Mouse (Mus musculus) limb, embryonic 14.5 days (tissue): ENCODE measurements at regions not wholly inside any gene's neighbourhood (a gene's known extent, or its start where the extent isn't known, plus 50 kb on each side); places are given as distances from the start of the nearest gene placed in this dataset.
A peak's percentile ranks its signal among the peaks of the same experiment; 100 is the strongest.

Experiments
- ATAC-seq: fragments of 200-750 bp; cut with Nextera tagmentation; 2 replicates; pipeline ENCODE4 v1.8.0; 2017; ENCODE audit warnings: low read depth, moderate number of reproducible peaks, moderate TSS enrichment; ENCODE audit not compliant: low FRiP score
- DNase-seq: peaks from one replicate; pipeline ENCODE4 v3.0.0-alpha.2; 2015; ENCODE audit warnings: low spot score
- H3K27ac ChIP-seq: fragments of 300-500 bp; sonication (generic); replicated peaks from 2 replicates; pipeline ENCODE4 v1.5.1; 2014; ENCODE audit warnings: low read depth, mild to moderate bottlenecking, low read length, moderate library complexity, mixed read lengths
- H3K27me3 ChIP-seq: fragments of 300-500 bp; sonication (generic); 2 replicates; pipeline ENCODE4 v1.6.1; 2014; ENCODE audit warnings: low read length, mixed read lengths; ENCODE audit not compliant: control insufficient read depth, insufficient read depth
- H3K36me3 ChIP-seq: fragments of 300-500 bp; sonication (generic); 2 replicates; pipeline ENCODE4 v1.6.1; 2014; ENCODE audit warnings: mild to moderate bottlenecking, low read length, moderate library complexity, mixed read lengths; ENCODE audit not compliant: control insufficient read depth, insufficient read depth
- H3K4me1 ChIP-seq: fragments of 300-500 bp; sonication (generic); 2 replicates; pipeline ENCODE4 v1.6.1; 2014; ENCODE audit warnings: antibody characterized with exemption, low read length, mixed read lengths; ENCODE audit not compliant: control insufficient read depth, insufficient read depth
- H3K4me2 ChIP-seq: fragments of 300-500 bp; sonication (generic); replicated peaks from 2 replicates; pipeline ENCODE4 v1.6.1; 2014; ENCODE audit warnings: low read depth, mild to moderate bottlenecking, low read length, moderate library complexity; ENCODE audit not compliant: severe bottlenecking
- H3K4me3 ChIP-seq: fragments of 300-500 bp; sonication (generic); replicated peaks from 2 replicates; pipeline ENCODE4 v1.5.1; 2014; ENCODE audit warnings: low read length
- H3K9ac ChIP-seq: fragments of 300-500 bp; sonication (generic); 2 replicates; pipeline ENCODE4 v1.6.1; 2014; ENCODE audit warnings: mild to moderate bottlenecking, low read depth, low read length, moderate library complexity; ENCODE audit not compliant: severe bottlenecking
- H3K9me3 ChIP-seq: fragments of 300-500 bp; sonication (generic); 2 replicates; pipeline ENCODE4 v1.6.1; 2016; ENCODE audit warnings: low read length; ENCODE audit not compliant: control insufficient read depth
- POLR2A ChIP-seq: fragments of 200-500 bp; IDR thresholded peaks from 2 replicates; pipeline ENCODE4 v1.8.0; 2012; ENCODE audit warnings: inconsistent platforms, mild to moderate bottlenecking, moderate library complexity, borderline replicate concordance; ENCODE audit not compliant: insufficient read depth, insufficient read length; ENCODE audit errors: extremely low read depth
- WGBS: fragments of 180-500 bp; shearing (Covaris S2); extraction: QIAGEN DNeasy Blood & Tissue Kit; methylation state at CpG from one replicate; pipeline ENCODE4 v1.1.7; 2014; 5-methylcytosine and 5-hydroxymethylcytosine counted together

DNA sequence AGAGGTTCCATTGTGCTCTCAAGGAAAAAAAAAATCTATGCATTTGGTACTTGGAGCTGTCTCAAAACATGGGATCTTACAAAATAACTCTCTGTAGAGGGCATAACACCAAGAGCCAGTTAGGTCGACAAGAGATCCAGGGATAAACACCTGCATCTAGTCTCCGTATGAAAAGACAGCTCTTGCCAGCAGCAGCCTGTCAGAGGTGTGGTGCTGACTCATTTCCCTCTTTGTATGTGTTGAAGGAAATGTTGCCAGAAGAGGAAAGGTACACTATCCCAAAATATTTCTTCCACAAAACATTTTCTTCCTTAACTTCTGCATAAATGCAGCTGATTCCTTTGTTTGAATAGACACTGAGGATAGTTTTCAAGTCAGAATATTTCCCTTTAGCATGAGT is 163.6 kb upstream of the Acvr2a start:
- Histone ChIP-seq H3K9me3 (no peaks in the 10 kb centered on the region), H3K36me3 (no peaks in the 10 kb centered on the region), H3K4me1 (no peaks in the 10 kb centered on the region), H3K4me3 (no peak overlapping the region), H3K27ac (no peak overlapping the region), H3K9ac (no peak overlapping the region), H3K4me2 (no peak overlapping the region), H3K27me3 (no peaks in the 10 kb centered on the region)
- DNase-seq (no peak), ATAC-seq (no peak)
- TF ChIP-seq POLR2A = no peak
- WGBS = 45% methylated on average over 2 of the region's 2 CpGs

DNA sequence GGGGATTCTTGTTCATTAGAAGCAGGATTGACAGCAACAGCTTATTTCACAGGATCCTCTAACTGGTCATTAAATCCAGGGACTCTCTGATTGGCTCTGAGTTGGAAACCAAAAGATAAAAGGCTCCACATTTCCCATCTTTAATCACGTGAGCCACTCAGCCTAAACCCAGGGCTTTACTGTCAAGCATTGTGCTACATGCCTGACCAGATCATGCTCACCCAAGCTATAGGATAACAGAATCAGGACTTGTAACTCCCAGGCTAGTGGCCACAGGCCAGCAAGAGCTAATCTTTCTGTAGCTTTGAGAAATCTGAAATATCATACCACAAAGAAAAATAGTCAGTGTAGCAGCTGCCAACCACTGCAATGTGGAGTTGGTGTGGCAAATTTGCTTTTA is 152.7 kb upstream of the Acvr2a start:
- Histone ChIP-seq H3K9me3 (no peaks in the 10 kb centered on the region), H3K27ac (no peak overlapping the region), H3K4me1 (no peaks in the 10 kb centered on the region), H3K36me3 (no peaks in the 10 kb centered on the region), H3K27me3 (no peaks in the 10 kb centered on the region), H3K9ac (no peak overlapping the region), H3K4me2 (no peak overlapping the region), H3K4me3 (no peak overlapping the region)
- TF ChIP-seq POLR2A = no peak
- DNase-seq (no peak), ATAC-seq (peak; percentile 55; the same call in 1 of the 2 replicates)
- WGBS = 40% methylated on average over 1 of the region's 1 CpGs

DNA sequence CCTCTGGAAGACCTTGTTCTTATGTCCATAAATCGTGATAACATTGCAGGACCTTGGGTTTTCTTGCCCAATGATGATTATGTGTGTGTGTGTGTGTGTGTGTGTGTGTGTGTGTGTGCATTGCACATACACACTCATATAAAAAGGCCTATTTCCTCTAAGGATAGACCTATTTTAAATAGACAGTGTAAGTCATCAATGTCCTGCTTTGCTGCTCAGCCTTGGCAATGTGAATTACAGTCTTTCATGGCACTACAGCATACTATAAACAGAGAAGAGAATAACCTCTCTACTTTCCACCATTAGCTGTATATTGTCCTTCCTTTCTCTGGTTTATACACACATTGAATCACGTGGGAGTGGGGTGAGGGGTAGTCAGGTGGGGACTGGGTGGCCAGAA is 148.8 kb upstream of the Acvr2a start:
- Histone ChIP-seq H3K36me3 (no peaks in the 10 kb centered on the region), H3K4me2 (no peak overlapping the region), H3K27ac (no peak overlapping the region), H3K4me1 (no peaks in the 10 kb centered on the region), H3K9ac (no peak overlapping the region), H3K27me3 (no peaks in the 10 kb centered on the region), H3K9me3 (no peaks in the 10 kb centered on the region), H3K4me3 (no peak overlapping the region)
- ATAC-seq (no peak), DNase-seq (no peak)
- WGBS = 81% methylated on average over 2 of the region's 2 CpGs
- no peak for TF ChIP-seq POLR2A

DNA sequence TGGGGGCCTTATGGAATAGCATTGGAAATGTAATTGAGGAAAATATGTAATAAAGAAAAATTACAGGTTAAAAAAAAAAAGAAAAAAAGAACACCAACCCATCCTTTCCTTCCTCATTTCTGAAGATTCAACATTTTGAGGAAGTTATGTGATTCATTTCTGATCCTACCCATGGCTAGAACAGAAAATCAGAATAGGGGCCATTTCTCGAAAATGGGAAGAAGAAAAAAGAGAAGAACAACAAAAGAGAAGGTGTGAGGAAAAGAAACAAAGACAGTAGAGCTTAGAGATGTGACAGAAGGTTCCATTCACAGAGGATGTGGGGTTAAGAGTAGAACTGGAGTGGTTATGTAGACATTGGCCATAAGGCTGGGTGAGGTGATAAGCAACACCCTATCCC is 124.8 kb upstream of the Acvr2a start:
- Histone ChIP-seq H3K4me3 (no peak overlapping the region), H3K4me2 (no peak overlapping the region), H3K9ac (no peak overlapping the region), H3K9me3 (no peaks in the 10 kb centered on the region), H3K4me1 (no peaks in the 10 kb centered on the region), H3K36me3 (no peaks in the 10 kb centered on the region), H3K27me3 (no peaks in the 10 kb centered on the region), H3K27ac (no peak overlapping the region)
- no peak for TF ChIP-seq POLR2A
- DNase-seq (no peak), ATAC-seq (no peak)
- 80% methylated on average over 1 of the region's 1 CpGs for WGBS

DNA sequence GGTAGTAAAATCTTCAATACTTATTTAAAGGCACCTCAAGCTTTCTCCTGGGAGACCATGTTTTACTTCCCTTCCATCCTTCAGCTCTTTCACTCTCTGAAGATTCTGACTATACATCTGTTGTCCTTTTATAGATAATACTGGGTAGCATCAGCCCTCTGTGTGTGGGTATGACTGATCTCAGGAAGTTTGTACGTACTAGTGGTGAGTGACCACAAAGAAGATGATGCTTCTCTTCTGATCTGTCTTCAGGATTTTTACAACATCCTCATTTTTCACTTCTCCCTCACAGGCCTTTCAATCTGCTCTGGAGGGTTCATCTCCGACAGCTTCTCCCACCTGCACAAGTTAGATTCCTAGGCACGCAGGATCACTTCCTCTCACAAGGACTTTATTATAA is 119.4 kb upstream of the Acvr2a start:
- Histone ChIP-seq H3K9ac (no peak overlapping the region), H3K27me3 (no peaks in the 10 kb centered on the region), H3K36me3 (no peaks in the 10 kb centered on the region), H3K27ac (no peak overlapping the region), H3K4me1 (no peaks in the 10 kb centered on the region), H3K4me3 (no peak overlapping the region), H3K9me3 (no peaks in the 10 kb centered on the region), H3K4me2 (no peak overlapping the region)
- WGBS = 87% methylated on average over 3 of the region's 3 CpGs
- no peak for TF ChIP-seq POLR2A
- ATAC-seq (no peak), DNase-seq (no peak)

DNA sequence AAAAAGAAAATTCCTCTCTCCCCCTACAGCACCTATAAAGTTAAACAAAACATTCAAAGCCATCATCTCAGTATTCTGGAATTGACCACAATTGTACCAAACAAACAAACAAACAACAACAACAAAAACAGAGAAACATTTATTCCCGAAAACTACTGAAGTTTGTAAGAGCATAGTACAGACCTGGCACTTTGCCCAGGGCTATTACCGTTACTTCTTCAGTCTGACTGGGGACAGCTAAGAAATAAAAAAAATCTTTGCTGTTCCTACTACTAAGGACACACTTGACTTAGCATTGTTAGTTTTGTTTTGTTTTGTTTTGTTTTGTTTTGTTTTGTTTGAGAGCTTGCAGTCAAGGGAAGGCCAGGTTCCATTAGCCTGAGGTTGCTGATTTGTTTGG is 113.0 kb upstream of the Acvr2a start:
- H3K4me2 ChIP-seq = no peak overlapping the region
- no peak overlapping the region for H3K9ac ChIP-seq
- ATAC-seq (no peak), DNase-seq (peak; percentile 57)
- H3K9me3 ChIP-seq = no peaks in the 10 kb centered on the region
- 23% methylated on average over 2 of the region's 2 CpGs for WGBS
- no peak overlapping the region for H3K4me3 ChIP-seq
- TF ChIP-seq POLR2A = no peak
- H3K27me3 ChIP-seq = no peaks in the 10 kb centered on the region
- no peak overlapping the region for H3K27ac ChIP-seq
- H3K36me3 ChIP-seq = no peaks in the 10 kb centered on the region
- no peaks in the 10 kb centered on the region for H3K4me1 ChIP-seq
